Mouse (Mus musculus) colon, adult 2 months (tissue): ENCODE results near the gene Klk1b24. TPM values are rescaled to one million over a fixed set of nuclear protein-coding genes. Genes with fewer than 3 reads are reported as not detected.

ENCODE experiments used
- polyA plus RNA-seq: library from polyadenylated mRNA; depleted of rRNA; stranded (reverse); fragments of >200 nt; gene quantifications from 2 replicates; pipeline ENCODE4 v1.2.3, GENCODE M21; 2012; rRNA removed

Gene Klk1b24
- polyA plus RNA-seq: 0.31 and 0.54 TPM in 2 replicates

DNA sequence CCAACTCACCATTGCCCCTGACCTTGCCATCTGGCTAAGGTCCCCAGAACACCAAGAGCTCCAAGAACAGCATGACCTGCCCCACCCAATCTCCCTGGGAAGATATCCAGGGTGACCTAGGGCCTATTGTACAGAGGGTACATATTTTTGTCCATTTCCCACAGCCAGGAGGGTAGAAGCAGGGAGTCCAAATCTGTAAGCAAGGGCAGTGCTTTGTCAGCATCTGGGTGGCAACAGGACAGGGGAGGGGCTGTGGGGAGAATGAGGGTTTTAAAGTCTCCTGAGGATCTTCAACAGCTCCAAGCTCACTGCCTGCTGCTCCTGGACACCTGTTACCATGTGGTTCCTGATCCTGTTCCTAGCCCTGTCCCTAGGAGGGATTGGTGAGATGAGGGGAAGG, at the start of gene Klk1b24:
TSS of gene Klk1b24 (plus strand) at position 301 of the 400 bp plus-strand sequence.

DNA sequence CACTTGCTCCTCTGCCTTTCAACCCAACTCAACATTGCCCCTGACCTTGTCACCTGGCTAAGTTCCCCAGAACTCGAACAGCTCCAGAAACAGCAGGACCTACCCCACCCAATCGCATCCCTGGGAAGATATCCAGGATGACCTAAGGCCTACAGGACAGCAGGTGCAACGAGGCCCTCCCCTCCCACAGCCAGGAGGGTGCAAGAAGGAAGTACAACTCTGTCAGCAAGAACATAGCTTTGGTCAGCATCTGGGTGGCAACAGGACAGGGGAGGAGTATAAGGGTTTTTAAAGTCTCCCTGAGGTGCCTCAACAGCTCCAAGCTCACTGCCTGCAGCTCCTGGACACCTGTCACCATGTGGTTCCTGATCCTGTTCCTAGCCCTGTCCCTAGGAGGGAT, 9.9 kb downstream of the Klk1b24 start, which contains the start of gene Klk1b3:
TSS of gene Klk1b3 (plus strand) at position 301 of the 400 bp plus-strand sequence.

DNA sequence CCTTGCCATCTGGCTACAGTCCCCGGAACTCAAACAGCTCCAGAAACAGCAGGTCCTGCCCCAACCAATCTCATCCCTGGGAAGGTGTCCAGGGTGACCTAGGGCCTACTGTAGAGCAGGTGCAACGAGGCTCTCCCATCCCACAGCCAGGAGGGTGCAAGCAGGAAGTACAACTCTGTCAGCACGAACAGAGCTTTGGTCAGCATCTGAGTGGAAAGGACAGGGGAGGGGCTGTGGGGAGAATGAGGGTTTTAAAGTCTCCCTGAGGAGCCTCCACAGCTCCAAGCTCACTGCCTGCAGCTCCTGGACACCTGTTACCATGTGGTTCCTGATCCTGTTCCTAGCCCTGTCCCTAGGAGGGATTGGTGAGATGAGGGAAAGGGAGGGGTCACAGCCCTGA, 19.1 kb downstream of the Klk1b24 start, which contains the start of gene Klk1b4:
TSS of gene Klk1b4 (plus strand) at position 301 of the 400 bp plus-strand sequence.

DNA sequence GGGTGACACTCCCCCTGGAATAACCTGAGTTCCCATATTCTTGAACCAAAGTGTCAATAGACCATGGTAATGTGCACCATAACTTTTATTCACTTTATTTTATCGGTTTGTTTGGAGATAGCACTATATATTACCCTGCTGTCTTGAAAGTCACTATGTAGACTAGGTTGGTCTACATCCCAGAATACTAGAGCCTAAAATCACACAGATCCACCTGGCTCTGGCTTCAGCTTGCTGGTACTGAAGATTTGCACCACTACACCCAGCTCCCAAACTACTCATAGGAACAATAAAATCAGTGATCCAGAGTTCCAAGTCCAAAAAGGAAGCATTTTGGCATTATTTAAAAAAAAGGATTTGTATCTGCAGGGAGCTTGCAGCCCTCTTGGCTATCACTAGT, 27.6 kb downstream of the Klk1b24 start, which contains the start of gene Klk1b5:
TSS of gene Klk1b5 (plus strand) at position 301 of the 400 bp plus-strand sequence.

DNA sequence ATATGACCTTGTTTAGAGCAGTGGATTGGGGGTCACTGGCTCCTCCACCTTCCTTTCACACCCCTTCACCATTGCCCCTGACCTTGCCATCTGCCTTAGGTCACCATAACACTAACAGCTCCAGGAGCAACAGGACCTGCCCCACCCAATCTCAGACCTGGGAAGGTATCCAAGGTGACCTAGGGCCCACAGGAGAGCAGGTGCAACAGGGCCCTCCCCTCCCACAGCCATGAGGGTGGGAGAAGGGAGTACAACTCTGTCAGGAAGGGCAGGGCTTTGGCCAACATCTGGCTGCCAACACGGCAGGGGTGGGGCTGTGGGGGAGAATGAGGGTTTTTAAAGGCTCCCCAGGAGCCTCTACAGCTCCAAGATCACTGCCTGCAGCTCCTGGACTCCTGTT, 37.0 kb downstream of the Klk1b24 start, which contains the start of gene Klk1:
TSS of gene Klk1 (plus strand) at position 285 of the 400 bp plus-strand sequence.

DNA sequence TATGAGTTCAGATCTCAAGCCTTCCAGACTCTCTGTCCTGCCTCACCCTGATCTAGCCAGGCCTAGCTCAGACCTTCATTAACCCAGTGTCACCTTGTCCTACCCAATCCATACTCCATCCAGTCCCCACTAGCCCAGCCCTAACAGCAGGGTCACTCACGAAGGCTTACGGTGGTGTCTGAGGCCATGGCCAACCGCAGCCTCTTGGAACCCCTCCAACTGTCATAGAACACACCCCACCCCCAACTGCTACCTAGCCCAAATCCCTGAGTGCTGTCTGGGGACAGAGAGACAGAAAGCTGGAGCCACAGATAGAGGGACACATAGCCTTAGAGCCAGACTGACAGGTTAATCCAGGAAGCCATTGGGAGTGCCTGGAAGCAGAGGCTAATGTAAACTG, 47.9 kb downstream of the Klk1b24 start, which contains the start of gene Gm36864:
TSS of gene Gm36864 (plus strand) at position 269 of the 400 bp plus-strand sequence.

Other genes with a start within 250 kb of the Klk1b24 start
- gene Klk1b8, start 237.6 kb upstream of the Klk1b24 start, polyA plus RNA-seq: not detected in 2 replicates
- gene Klk1b1, start 221.5 kb upstream of the Klk1b24 start, polyA plus RNA-seq: not detected in 2 replicates
- gene Klk1b9, start 212.2 kb upstream of the Klk1b24 start, polyA plus RNA-seq: not detected in 2 replicates
- 1.2 TPM in 1 of 2 replicates, not detected in the other for gene Klk1b11, start 192.4 kb upstream of the Klk1b24 start, polyA plus RNA-seq
- gene Klk1b26, start 176.1 kb upstream of the Klk1b24 start, polyA plus RNA-seq: not detected in 2 replicates
- 0.17 TPM in 1 of 2 replicates, not detected in the other for gene Klk1b27, start 135.9 kb upstream of the Klk1b24 start, polyA plus RNA-seq
- 0.14 TPM in 1 of 2 replicates, not detected in the other for gene Klk1b21, start 85.9 kb upstream of the Klk1b24 start, polyA plus RNA-seq
- 6.3 TPM in 1 of 2 replicates, not detected in the other for gene Klk1b22, start 75.6 kb upstream of the Klk1b24 start, polyA plus RNA-seq
- 0.15 and 0.17 TPM in 2 replicates for gene Klk1b16, start 51.5 kb upstream of the Klk1b24 start, polyA plus RNA-seq
- gene Klk1b3, start 10.0 kb downstream of the Klk1b24 start, polyA plus RNA-seq: 0.27 and 2.0 TPM in 2 replicates
- 3.6 and 4.2 TPM in 2 replicates for gene Klk1b4, start 19.2 kb downstream of the Klk1b24 start, polyA plus RNA-seq
- gene Klk1b5, start 27.7 kb downstream of the Klk1b24 start, polyA plus RNA-seq: 1.4 and 6.7 TPM in 2 replicates
- gene Klk1, start 37.1 kb downstream of the Klk1b24 start, polyA plus RNA-seq: 4,020 and 5,229 TPM in 2 replicates
- 0.22 and 0.31 TPM in 2 replicates for gene Gm36864, start 47.9 kb downstream of the Klk1b24 start, polyA plus RNA-seq
- 2.2 and 3.5 TPM in 2 replicates for gene 1700028J19Rik, start 58.5 kb downstream of the Klk1b24 start, polyA plus RNA-seq
- gene 2410002F23Rik, start 58.5 kb downstream of the Klk1b24 start, polyA plus RNA-seq: 126 and 152 TPM in 2 replicates
- gene Acp4, start 69.1 kb downstream of the Klk1b24 start, polyA plus RNA-seq: not detected in 2 replicates
- gene Gm15517, start 73.2 kb downstream of the Klk1b24 start, polyA plus RNA-seq: not detected in 2 replicates
- gene Clec11a, start 118.7 kb downstream of the Klk1b24 start, polyA plus RNA-seq: 5.3 and 6.9 TPM in 2 replicates
- gene Shank1, start 122.0 kb downstream of the Klk1b24 start, polyA plus RNA-seq: 1.1 TPM in 2 replicates
- gene Syt3, start 195.9 kb downstream of the Klk1b24 start, polyA plus RNA-seq: 3.2 and 3.5 TPM in 2 replicates
- gene 1700008O03Rik, start 197.6 kb downstream of the Klk1b24 start, polyA plus RNA-seq: 0.87 and 0.89 TPM in 2 replicates
- 4.8 and 6.8 TPM in 2 replicates for gene Lrrc4b, start 240.8 kb downstream of the Klk1b24 start, polyA plus RNA-seq